10 mouse cellular contexts compared by ENCODE assay signal in the genomic region with DNA sequence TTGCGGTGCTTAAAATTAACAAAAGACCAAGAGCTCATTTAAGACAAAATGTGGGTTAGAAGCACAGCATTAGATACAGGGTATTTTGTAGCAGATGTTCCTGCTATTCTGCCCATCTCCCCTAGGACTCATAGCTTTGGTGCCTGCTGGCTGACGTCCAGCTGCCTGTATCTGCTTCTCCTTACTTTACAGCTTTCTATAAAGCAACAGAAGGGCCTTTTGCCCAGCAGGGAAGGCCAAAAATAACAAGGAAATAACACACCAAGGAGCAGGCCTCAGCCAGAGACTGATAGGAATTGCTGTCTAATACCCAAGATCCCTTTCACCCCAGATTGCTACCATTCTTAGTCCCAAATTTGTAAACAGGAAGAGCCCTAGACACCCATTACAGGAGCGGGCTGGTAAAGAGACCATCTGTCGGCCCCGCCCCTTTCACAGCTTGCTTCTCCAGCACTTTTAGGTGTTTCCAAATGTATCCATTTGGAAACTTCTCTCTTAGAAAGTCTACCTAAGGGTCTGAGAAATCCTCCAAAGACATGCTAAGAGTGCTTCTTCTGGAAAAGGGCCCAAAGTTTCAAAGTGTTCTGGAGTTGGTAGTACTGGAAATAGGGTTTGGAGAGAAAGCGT.
DNase-seq lines count a peak whose midpoint lies in the region; ATAC-seq lines count a peak whose summit lies in the region.
"Had no signal": no experiment of that assay in that cellular context is flagged by ENCODE, and none has a peak within 500 bp of the region (broad histone marks: within the 10 kb centered on the region; RNA-seq: fewer than 3 reads in every experiment).

No protein-coding gene starts in this region.

- no peak overlapping the region for H3K27ac ChIP-seq in lung, embryonic 15.5 days
- H3K27ac ChIP-seq in limb, embryonic 13.5 days, result peak overlapping the region; percentile 23; the same call in 1 of the 2 replicates

- 65% methylated on average over 6 of the region's 6 CpGs for WGBS in lung, embryonic 15.5 days
- WGBS in limb, embryonic 13.5 days, result 62% methylated on average over 6 of the region's 6 CpGs

- ATAC-seq in frontal cortex, adult (ENCODE audit: low TSS enrichment), result peak; percentile 33; the same call in 1 of the 2 replicates
- peak; percentile 14; the same call in 1 of the 2 replicates for ATAC-seq in lung, embryonic 15.5 days (ENCODE audit: borderline replicate concordance, extremely low read depth, low FRiP score, low TSS enrichment)
- ATAC-seq in limb, embryonic 13.5 days (ENCODE audit: low FRiP score, low read depth), result peak; percentile 44; the same call in 1 of the 2 replicates

- H3K27me3 ChIP-seq in lung, embryonic 15.5 days, result no peaks in the 10 kb centered on the region
- H3K27me3 ChIP-seq in limb, embryonic 13.5 days, result no peaks in the 10 kb centered on the region
- H3K27me3 ChIP-seq: CH12.LX had no signal

- no peak overlapping the region for H3K4me3 ChIP-seq in lung, embryonic 15.5 days
- no peak overlapping the region for H3K4me3 ChIP-seq in limb, embryonic 13.5 days
- H3K4me3 ChIP-seq: erythroblast, embryonic 14.5 days had no signal

- no peak for DNase-seq in frontal cortex, postnatal 25 days (ENCODE audit: low spot score in 2 of 2)
- no peak for DNase-seq in lung, postnatal 14 days
- peak; percentile 37 to 44 for DNase-seq in cerebellum, adult 18-20 months
- no peak for DNase-seq in ovary, adult 18-20 months (ENCODE audit: low spot score)
- DNase-seq in Muller cell, postnatal 12 days (ENCODE audit: inconsistent ontology term), result no peak

- H3K36me3 ChIP-seq in lung, embryonic 15.5 days, result no peaks in the 10 kb centered on the region
- H3K36me3 ChIP-seq in limb, embryonic 13.5 days, result no peaks in the 10 kb centered on the region

- H3K4me2 ChIP-seq in lung, embryonic 15.5 days, result no peak overlapping the region
- no peak overlapping the region for H3K4me2 ChIP-seq in limb, embryonic 13.5 days (replicated peaks)

- H3K4me1 ChIP-seq in lung, embryonic 15.5 days, result no peaks in the 10 kb centered on the region
- H3K4me1 ChIP-seq in limb, embryonic 13.5 days, result peaks cover 18% of the 10 kb centered on the region

- no peaks in the 10 kb centered on the region for H3K9me3 ChIP-seq in lung, embryonic 15.5 days
- H3K9me3 ChIP-seq in limb, embryonic 13.5 days, result no peaks in the 10 kb centered on the region

- H3K9ac ChIP-seq in lung, embryonic 15.5 days, result no peak overlapping the region
- H3K9ac ChIP-seq in limb, embryonic 13.5 days, result no peak overlapping the region

Comparison
In these comparisons a context has a peak if more than half of its experiments do, and no peak if none do; other contexts are left out.
1. DNase-seq: peak in cerebellum, adult 18-20 months (2 of 2); none in frontal cortex, postnatal 25 days (0 of 2), lung, postnatal 14 days (single experiment), ovary, adult 18-20 months (single experiment) and Muller cell, postnatal 12 days (single experiment).
2. Peak in every context shown above with its lines, with median percentiles within 50 percentile points of each other: ATAC-seq.